Mouse (Mus musculus) adrenal gland, adult 10 weeks (tissue): Measurements from ENCODE around the gene Lysmd4. TPM values are rescaled to one million over a fixed set of nuclear protein-coding genes. Genes with fewer than 3 reads are reported as not detected.

Source experiments
- polyA plus RNA-seq: library from polyadenylated mRNA; stranded (reverse); fragments of 350-450 nt; fragmentation: Illumina TruSeq; extraction: RNeasy Lipid Tissue Mini Kit (QIAGEN cat#74804); gene quantifications from one replicate; pipeline ENCODE4 v1.2.3, GENCODE M21; 2014; ENCODE audit warnings: low read depth, low replicate concordance

Lysmd4 gene
- 7.1 TPM for polyA plus RNA-seq

GRCm38 (mm10) chr7:67222220-67222862 lies at the start of gene Lysmd4:
Lysmd4 (plus strand) TSS chr7:67222544.

Other genes with a start within 250 kb of the Lysmd4 start
- gene Mef2a, start 150.3 kb downstream of the Lysmd4 start, polyA plus RNA-seq, result 121 TPM